ENCODE assay signal across 24 mouse cellular contexts in the genomic region with DNA sequence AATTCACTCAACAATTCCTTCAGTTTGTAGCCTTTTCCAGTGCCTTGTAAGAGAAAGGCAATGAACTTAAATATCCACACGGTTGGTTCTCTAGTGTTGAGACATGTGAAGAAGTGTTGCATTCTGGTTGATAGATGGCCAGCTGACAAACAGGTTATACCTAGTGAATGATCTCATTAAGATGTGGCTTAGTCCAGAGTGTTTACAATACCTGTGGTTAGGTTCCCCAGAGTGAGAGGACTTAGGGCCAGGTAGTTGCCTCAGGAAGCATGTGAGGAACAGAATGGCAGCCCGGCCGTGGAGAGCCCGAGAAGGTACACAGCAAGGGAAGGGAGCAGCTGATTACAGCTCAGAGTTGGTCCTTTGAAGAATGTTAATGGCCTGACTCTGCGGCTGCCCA.
DNase-seq lines count a peak whose midpoint lies in the region; ATAC-seq and TF ChIP-seq lines count a peak whose summit lies in the region.
"Had no signal": no experiment of that assay in that cellular context is flagged by ENCODE, and none has a peak within 500 bp of the region (broad histone marks: within the 10 kb centered on the region; RNA-seq: fewer than 3 reads in every experiment).

No protein-coding gene starts in this region.

- intact Hi-C loops in gastrocnemius, adult 2 months (cut with DNase I): no loop called here

- H3K27me3 ChIP-seq in lung, postnatal 0 days (replicated peaks; ENCODE audit: insufficient read depth, low read length): no peaks in the 10 kb centered on the region
- H3K27me3 ChIP-seq: forebrain, embryonic 13.5 days; heart, embryonic 13.5 days; liver, embryonic 13.5 days; lung, embryonic 15.5 days; midbrain, embryonic 12.5 days had no signal

- no peak overlapping the region for H3K4me2 ChIP-seq in lung, postnatal 0 days (replicated peaks; ENCODE audit: low read depth, low read length)
- H3K4me2 ChIP-seq: forebrain, embryonic 13.5 days; heart, embryonic 13.5 days; hindbrain, embryonic 14.5 days; liver, embryonic 13.5 days; lung, embryonic 15.5 days; midbrain, embryonic 12.5 days had no signal

- H3K9ac ChIP-seq in lung, postnatal 0 days (replicated peaks; ENCODE audit: low read depth): no peak overlapping the region
- H3K9ac ChIP-seq: forebrain, embryonic 13.5 days; heart, embryonic 13.5 days; hindbrain, embryonic 14.5 days; liver, embryonic 13.5 days; lung, embryonic 15.5 days; midbrain, embryonic 12.5 days had no signal

- no peak for DNase-seq in gastrocnemius, adult 2 months
- DNase-seq in gastrocnemius, postnatal 10 days: no peak
- DNase-seq in lung, postnatal 0 days (ENCODE audit: low spot score): peak; percentile 51
- DNase-seq in lung, adult 2 months: no peak
- peak; percentile 16 for DNase-seq in gonadal fat pad, adult 2 months (ENCODE audit: low read depth)
- peak; percentile 49 for DNase-seq in lung, postnatal 36 days
- DNase-seq in layer of hippocampus, postnatal 14 days (ENCODE audit: low spot score in 2 of 2): no peak
- DNase-seq: adrenal gland, postnatal 10 days; cerebellum, adult 11 months; cerebellum, adult 9-11 months; embryo, embryonic 11 days; kidney, adult 9 months; kidney, postnatal 10 days; left cerebral cortex, postnatal 4 days; liver, embryonic 13.5 days; thymus, postnatal 4 days had no signal

- WGBS in lung, postnatal 0 days: 45% methylated on average over 5 of the region's 5 CpGs
- WGBS in lung, adult 2 months: 70% methylated on average over 5 of the region's 5 CpGs

- ATAC-seq in lung, postnatal 0 days: peak; percentile 46; the same call in 1 of the 2 replicates
- ATAC-seq: forebrain, embryonic 13.5 days; intestine, postnatal 0 days had no signal

- TF ChIP-seq EP300 in lung, postnatal 0 days (IDR thresholded peaks at IDR 0.05): no peak

- H3K27ac ChIP-seq in gastrocnemius, adult 2 months: peak overlapping the region; percentile 54
- H3K27ac ChIP-seq in lung, postnatal 0 days (ENCODE audit: low read length): no peak overlapping the region
- H3K27ac ChIP-seq: forebrain, embryonic 13.5 days; heart, embryonic 13.5 days; hindbrain, embryonic 14.5 days; liver, embryonic 13.5 days; lung, embryonic 15.5 days; midbrain, embryonic 12.5 days had no signal

- no peaks in the 10 kb centered on the region for H3K36me3 ChIP-seq in lung, postnatal 0 days (ENCODE audit: insufficient read depth, low read length)
- H3K36me3 ChIP-seq: heart, embryonic 13.5 days; liver, embryonic 13.5 days; lung, embryonic 15.5 days; midbrain, embryonic 12.5 days had no signal

- TF ChIP-seq CTCF in gastrocnemius, adult 2 months (IDR thresholded peaks at IDR 0.05): no peak
- no peak for TF ChIP-seq CTCF in lung, postnatal 0 days (IDR thresholded peaks at IDR 0.05)
- no peak for TF ChIP-seq CTCF in lung, adult 2 months (IDR thresholded peaks at IDR 0.05; ENCODE audit: insufficient read depth, low read length)

- H3K4me3 ChIP-seq in gastrocnemius, adult 2 months: no peak overlapping the region
- H3K4me3 ChIP-seq in lung, postnatal 0 days (ENCODE audit: low read depth, low read length): no peak overlapping the region
- no peak overlapping the region for H3K4me3 ChIP-seq in lung, adult 2 months (replicated peaks; ENCODE audit: extremely low read depth, low read depth, low read length)
- H3K4me3 ChIP-seq: forebrain, embryonic 13.5 days; heart, adult 2 months; heart, embryonic 13.5 days; liver, embryonic 13.5 days; lung, embryonic 15.5 days; midbrain, embryonic 12.5 days had no signal

- no peak for TF ChIP-seq POLR2A in lung, adult 2 months (IDR thresholded peaks at IDR 0.05; ENCODE audit: borderline replicate concordance, extremely low read depth, low read depth, low read length)

- H3K9me3 ChIP-seq in lung, postnatal 0 days (ENCODE audit: low read length): no peaks in the 10 kb centered on the region
- H3K9me3 ChIP-seq: forebrain, embryonic 13.5 days; G1E; heart, embryonic 13.5 days; liver, embryonic 13.5 days; lung, embryonic 15.5 days; midbrain, embryonic 12.5 days had no signal

- H3K4me1 ChIP-seq in lung, postnatal 0 days (ENCODE audit: insufficient read depth, low read depth, low read length): no peaks in the 10 kb centered on the region
- no peaks in the 10 kb centered on the region for H3K4me1 ChIP-seq in lung, adult 2 months (ENCODE audit: control insufficient read depth, insufficient read depth, low read length)
- H3K4me1 ChIP-seq: forebrain, embryonic 13.5 days; liver, embryonic 13.5 days; lung, embryonic 15.5 days; midbrain, embryonic 12.5 days had no signal

Comparison
In these comparisons a context has a peak if more than half of its experiments do, and no peak if none do; other contexts are left out.
1. DNase-seq: peak in lung, postnatal 0 days (single experiment), gonadal fat pad, adult 2 months (single experiment) and lung, postnatal 36 days (single experiment); none in gastrocnemius, adult 2 months (single experiment), gastrocnemius, postnatal 10 days (single experiment), lung, adult 2 months (single experiment) and layer of hippocampus, postnatal 14 days (0 of 2).